Mouse (Mus musculus) spleen, adult 18-20 months (tissue): ENCODE data around the gene Ctns.

ENCODE experiments used
- DNase-seq, 2 experiments: peaks; one replicate each; pipeline ENCODE4 v3.0.0; 2022; ENCODE audit warnings: mixed read lengths in 2 of 2

The Ctns gene

DNA sequence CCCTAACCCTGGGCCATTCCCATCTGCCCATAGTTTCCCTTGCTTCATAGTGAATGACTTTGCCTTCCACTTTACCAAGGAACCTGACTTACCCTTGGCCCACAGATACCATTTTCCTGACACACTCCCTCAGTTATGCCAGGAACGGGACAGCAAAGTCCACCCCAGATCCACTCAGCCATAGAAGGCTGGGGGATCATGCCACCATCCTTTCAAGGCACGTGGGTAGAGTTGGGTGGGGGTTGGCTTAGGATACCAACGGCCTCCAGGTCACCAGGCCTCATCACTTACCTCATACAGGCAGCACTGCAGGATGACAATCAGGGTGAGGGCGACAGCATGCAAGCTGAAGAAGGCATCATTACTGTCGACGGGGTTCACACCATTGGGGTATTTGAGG is 11.6 kb downstream of the Ctns start:
- no peak for DNase-seq

DNA sequence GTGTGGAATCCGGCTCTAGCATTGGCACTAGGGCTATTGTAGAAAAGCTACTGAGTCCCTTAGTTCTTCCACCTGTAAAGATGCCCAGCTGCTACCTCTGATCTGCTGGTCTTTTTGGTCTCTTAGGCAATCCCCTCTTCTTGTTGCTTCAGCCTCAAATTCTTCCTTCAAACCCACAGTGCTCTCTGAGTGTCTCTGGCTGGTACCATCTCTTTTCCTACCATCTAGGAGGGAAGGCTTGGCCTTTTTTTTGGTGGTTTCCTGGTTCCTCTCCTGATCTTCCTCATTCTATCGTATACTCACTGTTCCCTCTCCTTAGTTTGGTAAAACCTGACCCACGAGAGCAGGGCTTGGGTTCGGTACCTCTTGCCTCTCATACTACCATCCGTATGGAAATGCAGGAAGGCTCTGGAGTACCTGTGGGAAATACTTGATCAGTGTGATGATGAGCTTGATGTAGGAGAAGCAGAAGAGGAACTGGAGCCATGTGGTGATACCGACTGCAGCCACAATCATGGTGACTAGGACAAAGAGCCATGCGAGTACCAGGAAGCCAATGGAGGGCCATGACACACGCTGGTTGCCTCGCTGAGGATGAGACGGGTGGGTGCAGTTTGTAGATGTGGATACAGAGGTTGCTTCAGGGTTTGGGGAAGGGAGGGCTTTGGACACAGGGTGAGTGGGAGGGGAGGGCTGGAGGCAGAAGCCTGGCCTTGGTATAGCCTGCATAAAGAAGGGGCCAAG is 12.8 kb downstream of the Ctns start:
- DNase-seq = no peak

DNA sequence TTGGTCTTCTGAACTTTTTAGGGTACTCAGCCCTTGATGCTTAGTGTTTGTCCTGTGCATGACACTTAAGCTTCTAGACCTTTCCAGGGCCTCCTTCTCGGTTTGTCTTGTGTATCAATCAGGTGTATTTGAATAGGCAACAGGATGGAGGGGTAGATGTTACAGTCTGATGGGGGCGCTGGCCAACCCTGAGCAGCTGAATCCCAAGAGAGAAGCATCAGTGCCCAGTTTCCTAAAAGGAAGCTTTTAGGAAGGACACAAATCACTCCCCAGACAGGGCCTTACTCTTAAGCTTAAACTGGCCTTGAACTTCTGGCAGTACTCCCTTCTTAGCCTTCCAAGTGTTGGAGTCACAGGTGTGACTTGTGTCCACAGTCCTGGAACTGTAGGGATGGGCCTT is 20.9 kb downstream of the Ctns start:
- no peak for DNase-seq

DNA sequence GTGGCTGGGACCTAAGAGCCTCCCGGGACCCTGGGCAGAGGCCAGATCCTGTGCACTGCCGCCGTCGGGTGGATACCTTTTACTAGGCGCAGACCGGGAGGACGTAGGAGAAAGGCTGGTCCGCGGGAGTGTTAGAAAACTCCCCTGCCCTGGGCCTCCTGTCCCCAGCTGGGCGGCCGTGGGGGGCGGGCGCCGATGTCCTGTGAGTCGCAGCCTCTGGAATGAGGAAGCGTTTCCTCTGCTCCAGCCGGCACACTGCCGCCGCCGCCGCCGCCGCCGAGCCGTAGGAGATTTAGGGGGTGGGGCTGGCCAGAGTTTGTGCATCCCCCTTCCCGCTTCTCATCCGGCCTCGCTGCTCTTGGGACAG is 21.4 kb downstream of the Ctns start:
- DNase-seq = no peak

DNA sequence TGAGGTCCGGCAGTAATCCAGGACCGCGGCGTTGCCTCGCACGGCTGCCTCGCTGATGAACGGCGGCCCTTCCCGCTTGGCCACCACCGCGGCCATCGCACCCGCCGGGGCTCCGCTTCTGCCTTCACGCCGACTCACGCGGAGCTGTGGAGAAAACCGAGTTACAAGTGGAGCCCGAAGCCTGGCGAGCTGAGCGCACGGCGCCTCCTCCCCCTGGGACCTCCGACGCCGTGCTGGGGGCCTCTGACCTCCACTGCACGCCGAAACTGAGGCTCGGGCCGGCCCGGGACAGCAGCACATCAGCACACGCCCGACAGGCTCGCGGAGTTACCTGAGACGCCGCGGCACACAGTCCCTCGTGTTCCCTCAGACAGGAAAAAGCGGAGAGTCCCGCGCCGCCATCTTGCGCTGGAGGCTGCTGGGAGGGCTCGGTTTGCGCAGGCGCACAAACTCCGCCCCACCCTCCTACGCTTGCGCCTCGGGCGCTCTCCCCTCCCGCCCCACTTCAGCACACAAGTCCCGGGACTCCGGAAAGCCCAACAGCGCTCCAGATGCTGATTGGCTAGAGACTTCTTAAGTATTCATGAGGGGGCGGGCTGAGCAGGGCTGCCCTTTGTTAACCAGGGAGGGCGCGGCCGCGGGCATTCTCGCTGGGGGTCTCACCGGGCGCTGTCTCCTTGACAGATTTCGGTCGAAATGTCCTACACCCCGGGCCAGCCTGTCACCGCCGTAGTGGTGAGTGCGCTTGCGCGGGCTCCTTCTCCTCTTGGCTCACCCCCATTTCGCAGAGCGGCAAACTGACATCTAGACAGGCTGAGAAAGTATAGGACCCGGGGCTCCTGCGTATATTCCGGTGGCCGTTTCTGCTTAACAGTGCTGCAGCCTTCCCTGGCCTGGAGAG is 22.0 kb downstream of the Ctns start, which contains the start of the genes Emc6 and Tax1bp3:
TSS of gene Emc6 (minus strand) at position 430 of the 901 bp plus-strand sequence.
TSS of gene Tax1bp3 (plus strand) at position 476 of the 901 bp plus-strand sequence.
- peak; percentile 94 for DNase-seq

DNA sequence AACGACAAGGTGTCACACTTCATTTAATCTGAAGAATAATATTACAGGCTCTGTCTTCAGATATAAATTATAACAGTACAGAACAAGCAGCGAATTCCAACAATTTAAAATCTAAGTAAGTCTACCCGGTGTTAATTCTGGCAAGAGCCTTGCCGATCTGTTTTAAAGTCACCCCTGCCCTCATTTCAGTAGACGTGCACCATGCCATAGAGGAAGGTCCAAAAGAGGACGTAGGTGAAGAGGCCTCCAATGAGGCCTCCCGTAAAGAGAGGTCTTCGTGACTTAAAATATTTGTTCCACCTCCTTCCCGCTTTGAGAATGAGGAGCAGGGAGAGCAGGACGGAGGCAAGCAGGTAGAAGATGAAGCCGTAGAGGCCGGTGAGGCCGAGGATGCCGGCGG is 22.7 kb downstream of the Ctns start:
- no peak for DNase-seq

DNA sequence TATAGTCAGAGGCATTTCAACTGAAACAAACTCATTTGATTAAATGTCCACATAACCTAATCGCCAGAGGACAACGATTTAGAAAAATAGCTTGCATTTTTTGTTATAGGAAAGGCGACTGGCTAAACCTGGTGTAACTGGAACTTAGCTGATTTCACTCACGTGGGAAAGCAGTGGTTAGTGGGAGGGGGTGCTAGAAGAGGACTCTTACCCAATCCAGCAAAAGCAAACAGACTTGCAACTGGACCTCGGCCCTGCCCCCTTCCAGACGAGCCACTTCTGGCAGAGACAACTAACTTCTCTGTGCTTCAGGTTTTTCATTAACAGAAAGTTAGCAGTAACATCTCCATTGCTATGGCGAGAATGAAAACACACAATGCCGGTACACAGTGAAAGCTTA is 23.2 kb downstream of the Ctns start:
- DNase-seq = no peak

DNA sequence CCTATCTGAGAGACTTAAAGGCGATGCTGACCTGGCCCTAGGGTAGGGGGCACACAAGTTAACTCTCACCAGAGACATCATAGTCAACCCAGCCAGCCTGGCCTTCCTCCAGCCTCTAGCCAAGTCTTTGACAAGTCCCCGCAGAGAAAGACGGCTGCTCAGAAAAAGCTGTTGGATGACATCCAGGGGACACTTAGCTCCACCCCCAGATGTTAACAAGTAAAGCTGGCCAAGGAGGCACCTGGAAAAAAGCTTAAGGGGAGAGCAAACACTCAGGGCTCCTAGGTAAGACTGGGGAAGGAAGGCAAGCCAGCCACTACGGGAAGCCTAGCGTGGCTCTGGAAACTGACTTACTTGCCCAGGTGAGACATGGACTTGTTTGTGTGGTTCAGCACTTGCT is 26.7 kb downstream of the Ctns start:
- DNase-seq = no peak

DNA sequence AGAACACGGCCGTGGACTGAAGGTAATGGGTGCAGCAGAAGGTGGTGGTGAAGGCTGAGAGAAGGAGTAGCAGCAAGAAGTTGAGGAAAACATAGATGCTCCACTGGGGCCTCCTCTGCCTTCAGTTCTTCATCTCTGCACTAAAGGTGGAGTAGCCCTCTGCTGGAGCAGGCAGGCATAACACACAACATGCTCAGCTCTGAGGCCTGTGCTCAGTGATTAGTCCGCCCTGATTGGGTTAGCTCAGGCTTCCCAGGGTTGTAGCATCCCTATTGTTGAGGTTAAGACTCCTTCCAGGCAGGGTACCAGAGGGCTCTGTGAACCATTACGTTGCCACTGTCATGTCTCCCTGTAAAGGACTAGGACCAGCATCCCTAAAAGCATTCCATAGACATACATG is 29.6 kb downstream of the Ctns start:
- peak in 1 of 2 experiments; percentile 59 for DNase-seq

DNA sequence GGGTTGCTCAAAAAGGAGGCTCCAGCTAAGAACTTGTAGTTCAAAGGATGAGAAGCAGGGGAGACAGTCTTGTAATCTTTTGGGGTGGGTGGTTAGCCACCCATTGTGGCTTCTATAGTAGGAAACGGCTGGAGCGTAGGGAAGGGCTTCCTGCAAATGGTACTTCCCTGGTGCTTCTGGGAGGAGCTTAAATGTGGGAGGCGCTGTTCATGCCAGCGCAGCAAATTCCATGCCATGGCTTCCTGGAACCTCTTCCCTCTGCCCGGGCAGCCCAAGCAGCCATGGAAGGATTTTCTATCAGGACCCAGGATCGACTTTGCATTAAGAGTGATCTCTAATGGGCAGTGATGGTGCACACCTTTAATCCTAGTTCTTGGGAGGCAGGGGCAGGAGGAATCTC is 30.3 kb downstream of the Ctns start:
- no peak for DNase-seq

DNA sequence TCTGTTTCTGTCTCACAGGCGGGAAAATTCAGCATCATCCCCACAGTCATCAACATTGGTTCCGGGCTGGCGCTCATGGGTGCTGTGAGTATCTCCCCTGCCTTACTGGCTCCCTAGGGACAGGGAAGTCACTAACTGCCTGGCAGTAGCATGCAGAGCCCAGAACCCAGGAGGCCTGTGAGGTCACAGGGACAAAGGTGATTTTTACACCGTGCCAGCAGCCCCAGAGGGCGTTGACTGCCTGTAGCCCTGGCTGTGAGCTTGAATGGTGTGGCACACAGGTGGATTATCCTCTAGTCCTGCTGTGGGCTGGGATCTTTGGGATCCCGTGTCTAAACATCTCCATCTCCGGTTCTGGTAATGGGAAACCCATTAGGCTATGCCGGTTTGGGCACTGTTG is 30.8 kb downstream of the Ctns start:
- DNase-seq = no peak

DNA sequence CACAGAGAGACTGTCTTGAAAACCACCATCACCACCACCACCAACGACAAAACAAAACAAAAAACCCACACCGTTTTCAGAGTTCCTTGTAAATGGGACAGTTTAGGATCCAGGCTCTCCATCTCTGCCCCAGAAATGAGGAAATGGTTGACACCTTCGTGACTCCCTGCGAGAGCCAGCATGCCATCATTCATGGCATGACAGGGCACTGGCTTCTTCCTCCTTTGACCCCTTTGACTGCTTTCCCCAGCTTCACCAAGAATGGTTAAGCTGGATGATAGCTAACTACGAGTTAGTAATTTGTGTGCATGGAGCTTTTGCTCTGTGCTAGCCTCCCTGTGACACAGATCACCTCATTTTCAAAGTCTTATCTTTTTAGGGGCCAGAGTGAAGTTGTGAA is 36.6 kb downstream of the Ctns start:
- DNase-seq = no peak

DNA sequence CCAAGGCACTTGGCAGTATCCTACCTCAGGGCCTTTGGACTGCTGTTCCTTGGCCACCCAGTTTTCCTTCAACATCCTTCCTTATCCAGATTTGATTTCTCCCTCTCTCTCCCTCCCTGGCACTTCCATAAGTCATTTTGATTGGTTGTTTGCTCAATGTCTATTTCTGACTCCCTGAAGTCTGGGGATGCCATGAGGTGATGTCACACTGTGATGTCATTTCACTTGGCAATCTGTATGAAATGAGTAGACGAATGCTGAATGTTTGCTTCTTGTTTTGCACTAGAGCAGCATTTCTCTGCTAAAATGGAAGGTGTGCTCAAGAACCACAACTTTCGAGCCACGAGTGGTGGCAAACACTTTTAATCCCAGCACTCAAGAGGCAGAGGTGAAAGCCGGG is 37.2 kb downstream of the Ctns start:
- DNase-seq = no peak

DNA sequence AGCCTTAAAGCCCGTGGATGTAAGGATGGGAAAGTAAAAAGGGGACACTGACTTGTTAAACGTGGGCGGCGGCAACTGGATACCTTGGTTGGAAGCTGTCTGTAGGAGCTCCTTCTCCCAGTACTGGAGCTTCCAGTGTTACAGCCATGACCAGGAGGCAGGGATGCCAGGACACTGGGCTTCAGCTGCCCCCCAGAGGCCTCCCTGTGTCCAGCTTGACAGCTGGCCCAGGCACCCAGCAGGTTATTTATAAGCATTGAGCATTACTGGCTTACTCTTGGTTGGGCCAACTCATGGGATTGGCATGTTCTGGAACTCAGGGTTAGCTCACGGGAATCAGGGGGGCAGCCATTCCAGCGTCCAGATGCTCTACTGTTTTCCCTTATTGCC is 38.0 kb downstream of the Ctns start:
- DNase-seq = no peak

DNA sequence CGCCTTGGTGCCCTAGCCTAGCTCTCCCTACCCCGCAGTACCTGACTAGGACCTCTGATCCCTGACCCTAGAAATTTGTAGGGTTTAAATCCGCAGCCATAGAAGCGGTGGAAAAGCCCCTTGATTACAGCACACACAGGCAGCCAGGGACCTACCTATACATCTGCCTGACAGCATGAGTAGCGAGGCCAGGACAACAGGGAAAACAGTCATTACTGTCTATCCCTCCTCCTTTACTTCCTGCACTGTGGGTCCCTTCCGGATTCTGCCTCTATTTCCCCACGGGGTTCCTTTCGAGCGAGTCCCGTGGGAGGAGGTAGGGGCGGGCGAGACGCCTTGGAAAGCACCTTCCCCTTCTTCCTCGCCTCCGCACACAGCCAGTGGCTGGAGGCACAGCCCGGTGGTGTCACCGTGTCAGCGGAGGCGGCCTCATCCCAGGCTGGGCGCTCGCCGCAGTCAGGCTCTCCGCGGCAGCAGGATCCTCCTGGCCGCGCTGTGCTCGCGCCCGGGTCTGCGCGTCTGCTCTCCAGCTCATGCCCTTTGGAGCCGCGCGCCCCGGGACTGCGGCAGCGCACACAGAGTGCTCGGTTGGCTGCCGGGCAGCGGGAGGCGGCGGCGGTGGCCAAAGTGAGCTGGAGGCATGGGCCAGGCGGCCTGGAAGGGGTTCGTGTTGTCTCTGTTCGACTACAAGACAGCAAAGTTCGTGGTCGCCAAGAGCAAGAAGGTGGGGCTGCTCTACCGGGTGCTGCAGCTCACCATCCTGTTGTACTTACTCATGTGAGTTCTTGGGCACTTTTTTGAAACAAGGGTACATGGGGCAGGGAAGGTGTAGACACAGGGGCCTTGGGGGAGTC is 38.7 kb downstream of the Ctns start, which contains the start of gene P2rx5:
TSS of gene P2rx5 (plus strand) at position 465 of the 854 bp plus-strand sequence.
- no peak for DNase-seq

DNA sequence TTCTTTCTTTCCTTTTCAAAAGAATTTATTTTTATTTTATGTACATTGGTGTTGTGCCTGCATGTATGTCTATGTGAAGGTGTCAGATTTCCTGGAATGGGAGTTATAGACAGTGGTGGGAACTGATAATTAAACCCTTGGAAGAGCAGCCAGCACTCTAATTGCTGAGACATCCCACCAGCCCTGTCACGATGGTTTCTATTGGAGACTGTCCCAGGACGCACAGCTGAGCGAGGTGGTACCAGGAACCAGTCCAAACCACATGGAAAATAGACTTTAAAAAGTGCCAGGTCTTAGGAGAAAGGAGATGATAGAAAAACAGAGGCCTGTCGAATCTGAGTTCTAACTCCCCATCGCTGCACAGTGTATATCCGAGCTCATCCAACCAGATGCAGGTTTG is 43.8 kb downstream of the Ctns start:
- DNase-seq = no peak

DNA sequence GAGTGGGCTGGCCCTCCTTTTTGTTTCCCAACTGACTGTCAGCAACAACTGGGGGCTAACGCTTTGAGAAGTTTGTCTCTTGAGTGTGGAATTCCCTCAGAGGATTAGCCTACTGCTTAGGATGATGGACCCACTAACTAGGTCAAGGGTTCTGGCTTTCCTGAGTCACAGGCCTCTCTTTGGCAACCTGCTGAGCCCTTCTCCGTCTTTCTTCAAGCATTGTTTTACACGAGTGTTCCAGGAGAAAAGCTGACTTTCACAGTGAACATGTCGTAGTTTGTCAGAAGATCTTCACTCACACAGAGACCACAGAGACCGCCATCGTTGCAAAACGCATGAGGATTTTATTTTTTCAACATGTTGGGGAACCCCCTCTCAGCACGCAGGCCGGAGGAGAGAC is 50.6 kb downstream of the Ctns start:
- DNase-seq = no peak

DNA sequence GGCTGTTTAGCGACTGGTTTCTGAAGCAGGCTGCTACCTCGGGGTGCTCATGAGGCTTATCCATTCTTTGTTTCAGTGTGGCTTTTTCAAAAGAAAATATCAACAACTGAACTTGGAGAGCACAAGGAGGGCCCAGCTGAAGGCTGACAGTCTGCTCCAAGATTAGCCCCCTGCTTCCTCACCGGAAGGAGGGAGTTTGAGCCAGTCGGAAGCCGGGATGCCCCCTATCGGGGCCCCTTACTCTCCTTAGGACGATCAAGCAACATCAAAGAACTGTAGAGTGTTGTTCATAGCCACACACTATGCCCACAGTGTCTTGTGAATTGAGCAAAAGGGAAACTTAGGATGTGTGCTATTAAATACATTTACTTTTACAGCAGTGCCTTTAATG is 51.9 kb downstream of the Ctns start:
- DNase-seq = no peak

DNA sequence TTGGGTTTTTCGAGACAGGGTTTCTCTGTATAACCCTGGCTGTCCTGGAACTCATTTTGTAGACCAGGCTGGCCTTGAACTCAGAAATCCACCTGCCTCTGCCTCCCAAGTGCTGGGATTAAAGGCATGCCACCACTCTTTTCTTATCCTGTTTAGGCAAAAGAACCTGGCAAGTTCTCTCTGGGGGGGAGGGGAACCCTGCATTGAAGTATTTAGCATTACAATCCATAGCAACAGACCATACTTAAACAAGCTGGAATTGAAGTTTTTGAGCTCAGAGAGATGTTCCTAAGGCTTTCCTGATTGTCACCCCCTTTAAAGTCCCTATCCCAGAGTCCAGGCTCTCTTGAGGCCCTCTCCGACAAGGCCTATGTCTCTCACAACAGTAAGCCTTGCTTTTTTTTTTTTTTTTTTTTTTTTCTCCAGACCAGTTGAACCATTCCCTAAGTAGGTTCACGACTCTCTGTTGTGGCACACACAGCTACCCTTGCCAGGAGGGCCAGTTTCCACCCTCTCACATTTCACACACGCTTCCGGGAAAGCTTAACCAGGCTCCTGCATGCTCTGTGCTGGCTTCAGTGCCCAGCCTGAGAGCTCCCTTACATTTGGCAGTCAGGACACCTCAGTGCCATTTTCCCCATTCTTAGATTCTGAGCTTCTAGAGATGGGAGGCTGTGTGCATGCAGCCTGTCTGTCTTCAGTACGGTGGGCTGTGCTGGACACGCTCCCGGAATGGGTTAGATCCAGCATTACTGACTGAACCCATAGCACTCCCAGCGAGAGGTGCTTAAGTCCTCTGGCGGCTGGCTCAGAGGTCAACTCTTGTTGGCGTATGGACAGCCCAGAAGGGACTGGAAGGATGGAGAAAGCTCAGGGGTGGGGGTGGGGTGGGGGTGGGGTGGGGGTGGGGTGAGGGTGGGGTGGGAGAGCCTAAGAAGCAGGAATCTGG is 52.5 kb downstream of the Ctns start:
- DNase-seq = no peak

DNA sequence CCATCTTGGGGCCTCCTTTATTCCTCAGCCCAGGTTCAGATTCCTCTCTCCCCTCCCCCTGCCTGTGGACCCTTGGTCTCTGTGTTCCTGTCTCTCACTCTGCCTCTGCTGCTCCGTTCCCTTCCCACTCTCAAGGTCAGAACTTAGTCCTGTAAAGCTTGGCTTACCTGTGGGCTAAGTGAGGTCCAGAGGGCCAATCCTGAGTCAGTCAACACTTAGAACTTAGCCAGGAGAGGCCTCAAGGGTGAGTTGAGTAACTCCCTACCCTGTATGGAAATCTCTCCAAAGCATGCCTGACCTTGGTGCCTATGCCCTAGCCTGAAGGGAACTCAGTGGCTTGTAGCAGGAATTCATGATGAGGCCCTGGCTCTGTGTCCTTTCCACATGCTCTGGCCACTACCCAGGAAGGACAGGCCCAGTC is 54.6 kb downstream of the Ctns start:
- no peak for DNase-seq

DNA sequence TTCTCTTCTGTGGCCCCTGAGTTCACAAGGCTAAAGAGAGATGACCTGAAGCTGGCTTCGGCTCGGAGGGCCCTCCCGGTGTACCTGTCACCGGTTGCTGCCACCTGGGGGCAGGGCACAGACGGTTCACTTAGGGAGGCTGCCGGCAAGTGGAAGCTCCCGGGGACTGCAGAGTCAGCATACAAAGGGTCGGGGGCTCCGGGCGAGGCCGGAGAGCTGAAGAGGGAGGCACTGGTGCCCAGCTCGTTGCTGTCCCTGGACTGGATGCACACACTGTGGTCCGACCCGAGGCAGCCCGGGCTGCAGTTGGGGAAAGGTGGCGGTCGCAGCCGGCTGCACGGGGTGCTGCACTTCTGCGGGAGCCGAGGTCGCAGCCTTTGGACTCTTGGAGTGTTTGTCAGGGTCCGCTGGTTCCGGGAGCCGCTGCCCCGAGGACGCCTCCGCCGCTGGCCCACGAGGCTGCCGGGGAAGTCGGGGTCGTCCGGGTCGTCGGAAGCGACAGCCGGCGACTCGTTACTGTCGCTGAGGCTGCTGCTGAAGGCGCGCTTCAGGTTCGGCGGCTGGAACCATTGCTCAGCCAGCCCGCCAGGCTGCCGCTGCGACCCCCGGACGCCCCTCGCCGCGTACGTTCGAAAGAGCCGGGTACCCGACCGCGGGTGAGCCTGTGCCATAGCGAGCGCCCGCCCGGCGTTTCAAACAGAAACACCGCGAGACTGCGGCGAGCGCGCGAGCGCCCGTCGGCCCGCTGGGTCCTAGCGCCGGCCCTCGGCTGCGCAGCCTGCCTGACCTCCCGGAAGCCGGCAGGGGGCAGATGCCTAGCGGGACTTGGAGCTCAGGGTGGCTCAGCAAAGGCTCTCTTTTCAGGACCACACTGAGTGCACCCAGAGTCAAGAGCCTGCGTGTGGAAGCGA is 61.0 kb downstream of the Ctns start, which contains the start of gene Haspin:
TSS of gene Haspin (minus strand) at position 704 of the 911 bp plus-strand sequence.
- peak; percentile 81 to 92 for DNase-seq
